Mouse (Mus musculus) liver, postnatal 0 days (tissue): Measurements from ENCODE around the gene Ddx42.
A peak's percentile ranks its signal among the peaks of the same experiment; 100 is the strongest.

Experiments
- CTCF ChIP-seq: sonication (generic); IDR thresholded peaks from 2 replicates; pipeline ENCODE4 v1.5.1; 2016; ENCODE audit warnings: antibody characterized with exemption, low read depth
- EP300 ChIP-seq: IDR thresholded peaks from 2 replicates; pipeline ENCODE4 v1.6.1; 2016; ENCODE audit warnings: antibody characterized with exemption, low read depth, mild to moderate bottlenecking

GRCm38 (mm10) chr11:106216730-106217490 lies at the start of gene Ddx42:
- TF ChIP-seq CTCF (no peak), EP300 (peak; percentile 21; the same call in 1 of the 2 replicates)
